Mouse (Mus musculus): ENCODE data around the gene Mrpl35. TPM values are rescaled to one million over a fixed set of nuclear protein-coding genes. Genes with fewer than 3 reads are reported as not detected.

Gene Mrpl35
- polyA plus RNA-seq, 1 experiment from 2014 or later, result 47.0 TPM

- peak; percentile 95 for ATAC-seq (ENCODE audit: low FRiP score, low read depth)
- no peaks in the 10 kb centered on the region for H3K9me3 ChIP-seq
- peak overlapping the region; percentile 62 for H3K9ac ChIP-seq (replicated peaks)
- under 1% methylated on average over 19 of the region's 19 CpGs for WGBS
- peak overlapping the region; percentile 65 for H3K4me2 ChIP-seq (replicated peaks)
- H3K27me3 ChIP-seq, result no peaks in the 10 kb centered on the region
- H3K36me3 ChIP-seq, result peaks cover 2% of the 10 kb centered on the region
- H3K27ac ChIP-seq (replicated peaks), result no peak overlapping the region; the same call in 1 of the 2 replicates
- H3K4me3 ChIP-seq, result peak overlapping the region; percentile 67
- H3K4me1 ChIP-seq, result peaks cover 8% of the 10 kb centered on the region; the same call in 1 of the 2 replicates
Observed at GRCm38 (mm10) chr6:71823488-71823887, 3.3 kb downstream of the Mrpl35 start.

- no peak overlapping the region for H3K27ac ChIP-seq (replicated peaks)
Observed at GRCm38 (mm10) chr6:71823085-71823484, 3.7 kb downstream of the Mrpl35 start.

GRCm38 (mm10) chr6:71819764-71820292 is 6.9 kb downstream of the Mrpl35 start:
- no peaks in the 10 kb centered on the region for H3K27me3 ChIP-seq
- no peak overlapping the region for H3K27ac ChIP-seq (replicated peaks)
- peaks cover 37% of the 10 kb centered on the region for H3K36me3 ChIP-seq
- 0 out of 2 replicates have a peak overlapping the region, but pooled peaks have one; percentile 2 for H3K9ac ChIP-seq (replicated peaks)
- H3K4me1 ChIP-seq, result peaks cover 8% of the 10 kb centered on the region; the same call in 1 of the 2 replicates
- WGBS, result 86% methylated on average over 5 of the region's 5 CpGs
- no peak for ATAC-seq (ENCODE audit: low FRiP score, low read depth)
- H3K4me3 ChIP-seq, result no peak overlapping the region
- H3K9me3 ChIP-seq, result no peaks in the 10 kb centered on the region
- H3K4me2 ChIP-seq (replicated peaks), result no peak overlapping the region

More at GRCm38 (mm10) chr6:71823085-71823484, 3.7 kb downstream of the Mrpl35 start:
- H3K4me3 ChIP-seq, result peak overlapping the region; percentile 67
- peak overlapping the region; percentile 65 for H3K4me2 ChIP-seq (replicated peaks)
- WGBS, result 1% methylated on average over 7 of the region's 7 CpGs
- peak overlapping the region; percentile 62 for H3K9ac ChIP-seq (replicated peaks)
- no peaks in the 10 kb centered on the region for H3K27me3 ChIP-seq
- H3K9me3 ChIP-seq, result no peaks in the 10 kb centered on the region
- H3K4me1 ChIP-seq, result peaks cover 8% of the 10 kb centered on the region; the same call in 1 of the 2 replicates
- peak; percentile 66 for ATAC-seq (ENCODE audit: low FRiP score, low read depth)
- peaks cover 6% of the 10 kb centered on the region for H3K36me3 ChIP-seq

- no peak for ATAC-seq (ENCODE audit: low FRiP score, low read depth)
- WGBS, result 88% methylated on average over 2 of the region's 2 CpGs
- H3K4me3 ChIP-seq, result no peak overlapping the region
- no peak overlapping the region for H3K27ac ChIP-seq (replicated peaks)
- H3K4me2 ChIP-seq (replicated peaks), result no peak overlapping the region
- H3K36me3 ChIP-seq, result peaks cover 63% of the 10 kb centered on the region
- no peaks in the 10 kb centered on the region for H3K27me3 ChIP-seq
- no peaks in the 10 kb centered on the region for H3K9me3 ChIP-seq
- no peaks in the 10 kb centered on the region for H3K4me1 ChIP-seq
- no peak overlapping the region for H3K9ac ChIP-seq (replicated peaks)
Observed at GRCm38 (mm10) chr6:71812820-71813219, 13.9 kb downstream of the Mrpl35 start.

GRCm38 (mm10) chr6:71809890-71810289 is 16.9 kb downstream of the Mrpl35 start:
- no peaks in the 10 kb centered on the region for H3K9me3 ChIP-seq
- no peaks in the 10 kb centered on the region for H3K27me3 ChIP-seq
- H3K4me1 ChIP-seq, result no peaks in the 10 kb centered on the region
- WGBS, result 94% methylated on average over 9 of the region's 9 CpGs
- no peak overlapping the region for H3K9ac ChIP-seq (replicated peaks)
- no peak for ATAC-seq (ENCODE audit: low FRiP score, low read depth)
- no peak overlapping the region for H3K4me3 ChIP-seq
- H3K27ac ChIP-seq (replicated peaks), result no peak overlapping the region
- no peak overlapping the region for H3K4me2 ChIP-seq (replicated peaks)
- H3K36me3 ChIP-seq, result peaks cover 35% of the 10 kb centered on the region

- no peak overlapping the region for H3K27ac ChIP-seq (replicated peaks)
- no peak for ATAC-seq (ENCODE audit: low FRiP score, low read depth)
Observed at GRCm38 (mm10) chr6:71806713-71807112, 20.1 kb downstream of the Mrpl35 start.

GRCm38 (mm10) chr6:71804061-71804829 is 22.5 kb downstream of the Mrpl35 start:
- no peak overlapping the region for H3K4me2 ChIP-seq (replicated peaks)
- no peaks in the 10 kb centered on the region for H3K9me3 ChIP-seq
- H3K9ac ChIP-seq (replicated peaks), result no peak overlapping the region
- H3K4me3 ChIP-seq, result no peak overlapping the region
- no peak overlapping the region for H3K27ac ChIP-seq (replicated peaks)
- no peaks in the 10 kb centered on the region for H3K27me3 ChIP-seq
- H3K4me1 ChIP-seq, result no peaks in the 10 kb centered on the region
- 27% methylated on average over 12 of the region's 12 CpGs for WGBS
- ATAC-seq (ENCODE audit: low FRiP score, low read depth), result peak; percentile 87
- H3K36me3 ChIP-seq, result peaks cover 8% of the 10 kb centered on the region

More at GRCm38 (mm10) chr6:71806713-71807112, 20.1 kb downstream of the Mrpl35 start:
- Histone ChIP-seq H3K4me2 (replicated peaks) (no peak overlapping the region), H3K9me3 (no peaks in the 10 kb centered on the region), H3K4me1 (no peaks in the 10 kb centered on the region), H3K36me3 (peaks cover 20% of the 10 kb centered on the region), H3K9ac (replicated peaks) (no peak overlapping the region), H3K27me3 (no peaks in the 10 kb centered on the region), H3K4me3 (no peak overlapping the region)
- WGBS, result 93% methylated on average over 1 of the region's 1 CpGs

GRCm38 (mm10) chr6:71803609-71804008 is 23.2 kb downstream of the Mrpl35 start:
- Histone ChIP-seq H3K9ac (replicated peaks) (no peak overlapping the region), H3K36me3 (peaks cover 2% of the 10 kb centered on the region)

GRCm38 (mm10) chr6:71801714-71802094 is 25.1 kb downstream of the Mrpl35 start:
- Histone ChIP-seq H3K36me3 (peaks cover 5% of the 10 kb centered on the region; the same call in 1 of the 2 replicates), H3K4me2 (replicated peaks) (no peak overlapping the region), H3K27ac (replicated peaks) (no peak overlapping the region), H3K9me3 (no peaks in the 10 kb centered on the region), H3K9ac (replicated peaks) (no peak overlapping the region), H3K27me3 (no peaks in the 10 kb centered on the region), H3K4me1 (no peaks in the 10 kb centered on the region), H3K4me3 (no peak overlapping the region)
- WGBS, result 80% methylated on average over 10 of the region's 10 CpGs
- no peak for ATAC-seq (ENCODE audit: low FRiP score, low read depth)

More at GRCm38 (mm10) chr6:71803609-71804008, 23.2 kb downstream of the Mrpl35 start:
- no peak for ATAC-seq (ENCODE audit: low FRiP score, low read depth)
- no peak overlapping the region for H3K4me3 ChIP-seq
- H3K9me3 ChIP-seq, result no peaks in the 10 kb centered on the region
- no peak overlapping the region for H3K27ac ChIP-seq (replicated peaks)
- 74% methylated on average over 1 of the region's 1 CpGs for WGBS
- H3K27me3 ChIP-seq, result no peaks in the 10 kb centered on the region
- H3K4me2 ChIP-seq (replicated peaks), result no peak overlapping the region
- H3K4me1 ChIP-seq, result no peaks in the 10 kb centered on the region

- no peaks in the 10 kb centered on the region for H3K9me3 ChIP-seq
- no peak overlapping the region for H3K9ac ChIP-seq (replicated peaks)
- no peak overlapping the region for H3K4me2 ChIP-seq (replicated peaks)
- H3K27ac ChIP-seq (replicated peaks), result no peak overlapping the region
- H3K4me3 ChIP-seq, result no peak overlapping the region
- no peak for ATAC-seq (ENCODE audit: low FRiP score, low read depth)
- H3K4me1 ChIP-seq, result no peaks in the 10 kb centered on the region
- H3K36me3 ChIP-seq, result peaks cover 10% of the 10 kb centered on the region
- H3K27me3 ChIP-seq, result no peaks in the 10 kb centered on the region
- WGBS, result 55% methylated on average over 7 of the region's 7 CpGs
Observed at GRCm38 (mm10) chr6:71801011-71801713, 25.6 kb downstream of the Mrpl35 start.

GRCm38 (mm10) chr6:71799391-71799790 is 27.4 kb downstream of the Mrpl35 start:
- WGBS, result 87% methylated on average over 3 of the region's 3 CpGs
- H3K36me3 ChIP-seq, result peaks cover 18% of the 10 kb centered on the region
- no peaks in the 10 kb centered on the region for H3K27me3 ChIP-seq
- no peaks in the 10 kb centered on the region for H3K4me1 ChIP-seq
- H3K27ac ChIP-seq (replicated peaks), result no peak overlapping the region
- H3K9ac ChIP-seq (replicated peaks), result no peak overlapping the region
- no peak overlapping the region for H3K4me2 ChIP-seq (replicated peaks)
- no peak overlapping the region for H3K4me3 ChIP-seq
- no peak for ATAC-seq (ENCODE audit: low FRiP score, low read depth)
- no peaks in the 10 kb centered on the region for H3K9me3 ChIP-seq

GRCm38 (mm10) chr6:71791771-71792170 is 35.0 kb downstream of the Mrpl35 start:
- Histone ChIP-seq H3K4me1 (no peaks in the 10 kb centered on the region), H3K27ac (replicated peaks) (no peak overlapping the region), H3K4me3 (no peak overlapping the region), H3K27me3 (no peaks in the 10 kb centered on the region), H3K9me3 (no peaks in the 10 kb centered on the region), H3K9ac (replicated peaks) (no peak overlapping the region), H3K36me3 (peaks cover 13% of the 10 kb centered on the region), H3K4me2 (replicated peaks) (no peak overlapping the region)
- WGBS, result 85% methylated on average over 6 of the region's 6 CpGs
- ATAC-seq (ENCODE audit: low FRiP score, low read depth), result no peak
